Mouse (Mus musculus) liver, embryonic 14.5 days (tissue): Measurements from ENCODE around the gene 3110082J24Rik.

Experiments
- CTCF ChIP-seq: IDR thresholded peaks from 2 replicates; pipeline ENCODE4 v1.5.1; 2016; ENCODE audit warnings: antibody characterized with exemption, low read depth, control low read depth
- EP300 ChIP-seq: IDR thresholded peaks from 2 replicates; pipeline ENCODE4 v1.6.1; 2016; ENCODE audit warnings: antibody characterized with exemption, low read depth

DNA sequence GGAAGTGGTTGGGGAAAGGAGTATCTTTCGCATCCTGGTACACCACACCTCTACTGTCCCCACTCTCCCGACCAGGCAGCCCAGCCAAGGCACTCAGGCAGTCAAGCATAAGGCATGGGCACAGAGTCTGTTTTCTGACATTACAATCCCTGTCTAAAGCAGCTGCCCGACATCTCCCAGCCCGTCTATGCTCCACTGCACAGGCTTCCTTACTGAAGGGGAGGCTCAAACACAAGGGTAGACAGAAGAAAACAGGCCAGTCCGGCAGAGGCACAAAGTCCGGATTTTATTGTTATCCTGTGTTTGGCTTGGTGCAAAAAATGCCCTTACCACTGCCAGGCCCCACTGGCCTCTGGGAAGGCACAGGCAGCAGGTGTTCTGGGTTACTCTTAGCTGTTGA lies 13.3 kb upstream of the 3110082J24Rik start:
- no peak for TF ChIP-seq CTCF
- TF ChIP-seq EP300: no peak
